Mouse (Mus musculus): ENCODE results near the gene Klhdc7b.
A peak's percentile ranks its signal among the peaks of the same experiment; 100 is the strongest.
"Not testable (repeated sequence)": the region's sequence is repeated elsewhere in the genome, so short reads cannot be mapped to it uniquely, and the experiment has no call there.

The Klhdc7b gene

GRCm38 (mm10) chr15:89428136-89428790 is 43.5 kb downstream of the Klhdc7b start:
- no peak for DNase-seq (ENCODE audit: extremely low read depth, low read depth)

- DNase-seq (ENCODE audit: extremely low read depth, low read depth): no peak
Observed at GRCm38 (mm10) chr15:89428821-89429351, 44.2 kb downstream of the Klhdc7b start.

- peak; percentile 94 for DNase-seq (ENCODE audit: extremely low read depth, low read depth)
Observed at GRCm38 (mm10) chr15:89429352-89430221, 44.9 kb downstream of the Klhdc7b start, which contains the start of the genes C730034F03Rik, Gm44502 and Chkb. C730034F03Rik (plus strand) TSS chr15:89429589. Gm44502 (minus strand) TSS chr15:89429696. Chkb (minus strand) TSS chr15:89429908.

GRCm38 (mm10) chr15:89430341-89430740 is 45.6 kb downstream of the Klhdc7b start:
- peak; percentile 42 for DNase-seq (ENCODE audit: extremely low read depth, low read depth)

- not testable (repeated sequence) for DNase-seq (ENCODE audit: extremely low read depth, low read depth)
Observed at GRCm38 (mm10) chr15:89430771-89431170, 46.1 kb downstream of the Klhdc7b start.

GRCm38 (mm10) chr15:89431271-89431670 is 46.6 kb downstream of the Klhdc7b start:
- DNase-seq (ENCODE audit: extremely low read depth, low read depth): no peak

- no peak for DNase-seq (ENCODE audit: extremely low read depth, low read depth)
Observed at GRCm38 (mm10) chr15:89431806-89432205, 47.1 kb downstream of the Klhdc7b start.

- no peak for DNase-seq (ENCODE audit: extremely low read depth, low read depth)
Observed at GRCm38 (mm10) chr15:89432946-89433345, 48.2 kb downstream of the Klhdc7b start.

- DNase-seq (ENCODE audit: extremely low read depth, low read depth): no peak
Observed at GRCm38 (mm10) chr15:89434136-89434535, 49.4 kb downstream of the Klhdc7b start.

- no peak for DNase-seq (ENCODE audit: extremely low read depth, low read depth)
Observed at GRCm38 (mm10) chr15:89435878-89436277, 51.2 kb downstream of the Klhdc7b start.

All from MEL-GATA-1-ER (cell line).